Mouse (Mus musculus): ENCODE results near the gene Cntrob. TPM values are rescaled to one million over a fixed set of nuclear protein-coding genes. Genes with fewer than 3 reads are reported as not detected.

Cntrob gene
- total and polyA plus RNA-seq, 2 experiments from 2014 or later, result 13.0 to 35.7 TPM

- TF ChIP-seq CTCF (IDR thresholded peaks at IDR 0.05; ENCODE audit: low read depth), result no peak
- no peaks in the 10 kb centered on the region for H3K9me3 ChIP-seq (ENCODE audit: low read length)
- no peak overlapping the region for H3K27ac ChIP-seq (ENCODE audit: low read depth, low read length)
- peaks cover 5% of the 10 kb centered on the region; the same call in 1 of the 2 replicates for H3K4me1 ChIP-seq (ENCODE audit: insufficient read depth)
- ATAC-seq (no peak), DNase-seq (no peak)
- H3K4me2 ChIP-seq (ENCODE audit: low read depth), result no peak overlapping the region
- H3K36me3 ChIP-seq (ENCODE audit: insufficient read depth), result no peaks in the 10 kb centered on the region
- H3K4me3 ChIP-seq (ENCODE audit: low read depth, low read length), result no peak overlapping the region
- no peaks in the 10 kb centered on the region for H3K27me3 ChIP-seq (ENCODE audit: insufficient read depth, low read length)
- H3K9ac ChIP-seq, result no peak overlapping the region
- WGBS, result 70% methylated on average over 2 of the region's 2 CpGs
These were observed 59.3 kb downstream of the Cntrob start for GRCm38 (mm10) chr11:69264276-69264675.

DNA sequence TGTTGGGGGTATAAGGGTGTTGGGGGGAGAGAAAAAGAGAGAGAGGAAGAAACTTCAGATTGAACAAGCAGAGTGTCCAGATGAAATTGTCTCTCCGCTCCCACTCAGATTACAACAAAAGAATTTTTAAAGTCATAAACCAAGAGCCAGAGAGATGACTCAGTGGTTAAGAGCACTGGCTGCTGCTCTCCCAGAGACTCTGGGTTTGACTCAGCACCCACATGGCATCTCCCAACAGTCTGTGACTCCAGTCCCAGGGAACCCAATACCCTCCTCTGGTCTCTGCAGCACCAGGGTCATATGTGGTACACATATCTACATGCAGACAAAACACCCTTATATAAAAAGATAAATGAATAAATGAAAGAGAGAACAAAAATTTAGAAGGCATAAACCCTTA, 63.5 kb downstream of the Cntrob start:
- ATAC-seq (no peak), DNase-seq (no peak)
- 100% methylated on average over 1 of the region's 1 CpGs for WGBS
- no peaks in the 10 kb centered on the region for H3K36me3 ChIP-seq (ENCODE audit: insufficient read depth)
- no peaks in the 10 kb centered on the region for H3K4me1 ChIP-seq (ENCODE audit: insufficient read depth)
- no peaks in the 10 kb centered on the region for H3K27me3 ChIP-seq (ENCODE audit: insufficient read depth, low read length)
- no peak overlapping the region for H3K9ac ChIP-seq
- TF ChIP-seq CTCF (IDR thresholded peaks at IDR 0.05; ENCODE audit: low read depth), result no peak
- H3K4me3 ChIP-seq (ENCODE audit: low read depth, low read length), result no peak overlapping the region
- H3K9me3 ChIP-seq (ENCODE audit: low read length), result no peaks in the 10 kb centered on the region
- no peak overlapping the region for H3K27ac ChIP-seq (ENCODE audit: low read depth, low read length)
- no peak overlapping the region for H3K4me2 ChIP-seq (ENCODE audit: low read depth)

GRCm38 (mm10) chr11:69258287-69258686, 65.3 kb downstream of the Cntrob start:
- H3K4me2 ChIP-seq (ENCODE audit: low read depth), result no peak overlapping the region
- H3K36me3 ChIP-seq (ENCODE audit: insufficient read depth), result no peaks in the 10 kb centered on the region
- H3K27ac ChIP-seq (ENCODE audit: low read depth, low read length), result no peak overlapping the region
- H3K9me3 ChIP-seq (ENCODE audit: low read length), result no peaks in the 10 kb centered on the region
- no peak overlapping the region for H3K4me3 ChIP-seq (ENCODE audit: low read depth, low read length)
- peak; percentile 58; the same call in 1 of the 2 replicates for ATAC-seq
- DNase-seq, result peak; percentile 71
- WGBS, result 55% methylated on average over 5 of the region's 5 CpGs
- no peaks in the 10 kb centered on the region for H3K27me3 ChIP-seq (ENCODE audit: insufficient read depth, low read length)
- H3K4me1 ChIP-seq (ENCODE audit: insufficient read depth), result no peaks in the 10 kb centered on the region
- no peak overlapping the region for H3K9ac ChIP-seq
- TF ChIP-seq CTCF (IDR thresholded peaks at IDR 0.05; ENCODE audit: low read depth), result peak; percentile 88

GRCm38 (mm10) chr11:69257807-69258206, 65.8 kb downstream of the Cntrob start:
- Histone ChIP-seq H3K4me3 (ENCODE audit: low read depth, low read length) (no peak overlapping the region), H3K4me1 (ENCODE audit: insufficient read depth) (no peaks in the 10 kb centered on the region), H3K9me3 (ENCODE audit: low read length) (no peaks in the 10 kb centered on the region), H3K36me3 (ENCODE audit: insufficient read depth) (no peaks in the 10 kb centered on the region), H3K27me3 (ENCODE audit: insufficient read depth, low read length) (no peaks in the 10 kb centered on the region), H3K27ac (ENCODE audit: low read depth, low read length) (no peak overlapping the region), H3K4me2 (ENCODE audit: low read depth) (no peak overlapping the region), H3K9ac (no peak overlapping the region)
- peak; percentile 66 for TF ChIP-seq CTCF (IDR thresholded peaks at IDR 0.05; ENCODE audit: low read depth)
- DNase-seq, result peak; percentile 89
- peak; percentile 73 for ATAC-seq
- 53% methylated on average over 4 of the region's 4 CpGs for WGBS

GRCm38 (mm10) chr11:69257072-69257471, 66.5 kb downstream of the Cntrob start:
- no peaks in the 10 kb centered on the region for H3K4me1 ChIP-seq (ENCODE audit: insufficient read depth)
- no peak overlapping the region for H3K4me2 ChIP-seq (ENCODE audit: low read depth)
- 76% methylated on average over 2 of the region's 2 CpGs for WGBS
- H3K36me3 ChIP-seq (ENCODE audit: insufficient read depth), result no peaks in the 10 kb centered on the region
- no peak overlapping the region for H3K9ac ChIP-seq
- H3K9me3 ChIP-seq (ENCODE audit: low read length), result no peaks in the 10 kb centered on the region
- ATAC-seq, result no peak
- no peak overlapping the region for H3K4me3 ChIP-seq (ENCODE audit: low read depth, low read length)
- no peaks in the 10 kb centered on the region for H3K27me3 ChIP-seq (ENCODE audit: insufficient read depth, low read length)
- no peak for DNase-seq
- no peak overlapping the region for H3K27ac ChIP-seq (ENCODE audit: low read depth, low read length)
- no peak for TF ChIP-seq CTCF (IDR thresholded peaks at IDR 0.05; ENCODE audit: low read depth)

- Histone ChIP-seq H3K27ac (ENCODE audit: low read depth, low read length) (no peak overlapping the region), H3K36me3 (ENCODE audit: insufficient read depth) (no peaks in the 10 kb centered on the region), H3K27me3 (ENCODE audit: insufficient read depth, low read length) (no peaks in the 10 kb centered on the region), H3K9me3 (ENCODE audit: low read length) (no peaks in the 10 kb centered on the region), H3K4me1 (ENCODE audit: insufficient read depth) (no peaks in the 10 kb centered on the region), H3K4me3 (ENCODE audit: low read depth, low read length) (no peak overlapping the region), H3K4me2 (ENCODE audit: low read depth) (no peak overlapping the region), H3K9ac (no peak overlapping the region)
- DNase-seq (no peak), ATAC-seq (no peak)
- no peak for TF ChIP-seq CTCF (IDR thresholded peaks at IDR 0.05; ENCODE audit: low read depth)
- 74% methylated on average over 5 of the region's 5 CpGs for WGBS
These were observed 68.8 kb downstream of the Cntrob start for GRCm38 (mm10) chr11:69254808-69255207.

DNA sequence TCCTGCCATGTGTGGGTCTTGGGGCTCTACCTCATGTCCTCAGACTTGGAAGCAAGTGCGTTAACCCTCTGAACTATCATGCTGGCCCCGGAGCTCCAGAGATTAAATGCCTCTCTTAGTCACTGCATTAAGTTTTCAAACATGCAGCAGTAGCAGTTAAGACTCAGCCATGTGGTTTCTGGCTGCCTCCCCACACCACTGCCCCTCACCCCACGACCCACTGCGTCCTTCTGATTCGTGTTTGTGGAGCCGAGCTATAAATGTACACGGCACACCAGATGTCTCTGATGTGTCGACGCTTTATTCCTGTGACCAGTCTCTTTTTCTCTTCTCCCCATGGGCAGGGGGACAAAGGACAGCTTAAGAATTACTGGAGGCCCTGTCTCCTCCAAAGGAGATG, 70.4 kb downstream of the Cntrob start:
- Histone ChIP-seq H3K9ac (no peak overlapping the region), H3K4me3 (ENCODE audit: low read depth, low read length) (no peak overlapping the region), H3K27me3 (ENCODE audit: insufficient read depth, low read length) (no peaks in the 10 kb centered on the region), H3K9me3 (ENCODE audit: low read length) (no peaks in the 10 kb centered on the region), H3K27ac (ENCODE audit: low read depth, low read length) (no peak overlapping the region), H3K36me3 (ENCODE audit: insufficient read depth) (no peaks in the 10 kb centered on the region), H3K4me2 (ENCODE audit: low read depth) (no peak overlapping the region), H3K4me1 (ENCODE audit: insufficient read depth) (no peaks in the 10 kb centered on the region)
- WGBS, result 44% methylated on average over 9 of the region's 9 CpGs
- TF ChIP-seq CTCF (IDR thresholded peaks at IDR 0.05; ENCODE audit: low read depth), result no peak
- ATAC-seq (no peak), DNase-seq (no peak)

GRCm38 (mm10) chr11:69251953-69252352, 71.6 kb downstream of the Cntrob start:
- DNase-seq, result no peak
- no peaks in the 10 kb centered on the region for H3K4me1 ChIP-seq (ENCODE audit: insufficient read depth)
- no peak overlapping the region for H3K27ac ChIP-seq (ENCODE audit: low read depth, low read length)
- H3K9me3 ChIP-seq (ENCODE audit: low read length), result no peaks in the 10 kb centered on the region
- no peak for TF ChIP-seq CTCF (IDR thresholded peaks at IDR 0.05; ENCODE audit: low read depth)
- H3K36me3 ChIP-seq (ENCODE audit: insufficient read depth), result no peaks in the 10 kb centered on the region
- H3K4me3 ChIP-seq (ENCODE audit: low read depth, low read length), result no peak overlapping the region
- WGBS, result 88% methylated on average over 7 of the region's 7 CpGs
- no peak overlapping the region for H3K9ac ChIP-seq
- no peaks in the 10 kb centered on the region for H3K27me3 ChIP-seq (ENCODE audit: insufficient read depth, low read length)
- no peak for ATAC-seq
- no peak overlapping the region for H3K4me2 ChIP-seq (ENCODE audit: low read depth)
